Comparison of ENCODE assay signal across 8 mouse cellular contexts in genomic region chr1:122212484-122212883, GRCm38 (mm10).
DNase-seq lines count a peak whose midpoint lies in the region; ATAC-seq and TF ChIP-seq lines count a peak whose summit lies in the region.

No protein-coding gene starts in this region.

- ATAC-seq in liver, embryonic 11.5 days (replicated peaks; ENCODE audit: low FRiP score) = no peak
- ATAC-seq in neural tube, embryonic 15.5 days (ENCODE audit: low FRiP score) = 0 out of 2 replicates have a peak, but pooled peaks have one; percentile 55
- no peak for ATAC-seq in cerebellum, adult (ENCODE audit: insufficient number of reproducible peaks, low FRiP score, low TSS enrichment)

- no peaks in the 10 kb centered on the region for H3K27me3 ChIP-seq in liver, adult 2 months (ENCODE audit: control insufficient read depth, insufficient read depth, low read length)
- H3K27me3 ChIP-seq in liver, embryonic 11.5 days (replicated peaks; ENCODE audit: control insufficient read depth, insufficient read depth, low read length) = no peaks in the 10 kb centered on the region
- no peaks in the 10 kb centered on the region for H3K27me3 ChIP-seq in neural tube, embryonic 15.5 days (replicated peaks)

- WGBS in liver, adult 2 months = 38% methylated on average over 2 of the region's 2 CpGs
- 54% methylated on average over 2 of the region's 2 CpGs for WGBS in liver, embryonic 11.5 days
- 51% methylated on average over 2 of the region's 2 CpGs for WGBS in neural tube, embryonic 15.5 days

- H3K4me3 ChIP-seq in liver, adult 2 months (ENCODE audit: insufficient read depth, low read depth, low read length) = no peak overlapping the region
- no peak overlapping the region for H3K4me3 ChIP-seq in liver, embryonic 11.5 days (ENCODE audit: low read depth, low read length)
- no peak overlapping the region for H3K4me3 ChIP-seq in neural tube, embryonic 15.5 days (replicated peaks)

- H3K9ac ChIP-seq in liver, adult 2 months (ENCODE audit: low read depth, low read length) = no peak overlapping the region
- no peak overlapping the region for H3K9ac ChIP-seq in liver, embryonic 11.5 days (ENCODE audit: low read depth, low read length)
- H3K9ac ChIP-seq in neural tube, embryonic 15.5 days (replicated peaks) = no peak overlapping the region

- TF ChIP-seq POLR2A in liver, adult 2 months (IDR thresholded peaks at IDR 0.05; ENCODE audit: extremely low read depth, insufficient read depth, low read length) = no peak

- no peaks in the 10 kb centered on the region for H3K9me3 ChIP-seq in liver, embryonic 11.5 days (ENCODE audit: control insufficient read depth, low read length)
- no peaks in the 10 kb centered on the region for H3K9me3 ChIP-seq in neural tube, embryonic 15.5 days (replicated peaks)

- H3K36me3 ChIP-seq in liver, adult 2 months (ENCODE audit: control insufficient read depth, insufficient read depth, low read length) = no peaks in the 10 kb centered on the region
- H3K36me3 ChIP-seq in liver, embryonic 11.5 days (ENCODE audit: control insufficient read depth, insufficient read depth, low read length) = no peaks in the 10 kb centered on the region
- no peaks in the 10 kb centered on the region for H3K36me3 ChIP-seq in neural tube, embryonic 15.5 days

- DNase-seq in cerebellum, postnatal 25 days = peak; percentile 4 to 6
- no peak for DNase-seq in cerebellum, adult 18-20 months
- peak; percentile 42 for DNase-seq in liver, adult 2 months (ENCODE audit: extremely low read depth, low read depth, low spot score)
- DNase-seq in liver, embryonic 11.5 days (ENCODE audit: low spot score) = no peak
- DNase-seq in layer of hippocampus, adult 8-10 months (ENCODE audit: low spot score in 2 of 2) = peak; percentile 6
- DNase-seq in T-cell, adult 2 months (ENCODE audit: low spot score) = no peak

- no peak for TF ChIP-seq CTCF in liver, adult 2 months (IDR thresholded peaks at IDR 0.05; ENCODE audit: low read depth, low read length)

- H3K4me1 ChIP-seq in liver, adult 2 months (ENCODE audit: control insufficient read depth, insufficient read depth, low read length) = no peaks in the 10 kb centered on the region
- no peaks in the 10 kb centered on the region for H3K4me1 ChIP-seq in liver, embryonic 11.5 days (replicated peaks; ENCODE audit: control insufficient read depth, insufficient read depth, low read length)
- H3K4me1 ChIP-seq in neural tube, embryonic 15.5 days = no peaks in the 10 kb centered on the region

- H3K27ac ChIP-seq in liver, adult 2 months (replicated peaks; ENCODE audit: insufficient read depth, low read depth, low read length) = no peak overlapping the region
- H3K27ac ChIP-seq in liver, embryonic 11.5 days (ENCODE audit: low read depth, low read length) = no peak overlapping the region
- H3K27ac ChIP-seq in neural tube, embryonic 15.5 days (replicated peaks) = no peak overlapping the region

- H3K4me2 ChIP-seq in liver, embryonic 11.5 days = no peak overlapping the region
- H3K4me2 ChIP-seq in neural tube, embryonic 15.5 days = no peak overlapping the region

- no peaks in the 10 kb centered on the region for H3K79me2 ChIP-seq in liver, adult 2 months (ENCODE audit: control insufficient read depth, insufficient read depth, low read length)

Comparison
In these comparisons a context has a peak if more than half of its experiments do, and no peak if none do; other contexts are left out.
1. DNase-seq: peak in cerebellum, postnatal 25 days (2 of 2), liver, adult 2 months (single experiment) and layer of hippocampus, adult 8-10 months (2 of 2); none in cerebellum, adult 18-20 months (0 of 2), liver, embryonic 11.5 days (single experiment) and T-cell, adult 2 months (single experiment).